Comparison of ENCODE assay signal across 10 mouse cellular contexts in genomic region chr8:38747134-38747533, GRCm38 (mm10).
A peak's percentile ranks its signal among the peaks of the same experiment; 100 is the strongest.
DNase-seq lines count a peak whose midpoint lies in the region; ATAC-seq and TF ChIP-seq lines count a peak whose summit lies in the region.
"Had no signal": no experiment of that assay in that cellular context is flagged by ENCODE, and none has a peak within 500 bp of the region (broad histone marks: within the 10 kb centered on the region; RNA-seq: fewer than 3 reads in every experiment).

No protein-coding gene starts in this region.

- H3K4me3 ChIP-seq in hindbrain, embryonic 11.5 days (ENCODE audit: low read depth, low read length) = no peak overlapping the region
- no peak overlapping the region for H3K4me3 ChIP-seq in hindbrain, embryonic 16.5 days (ENCODE audit: low read length)
- H3K4me3 ChIP-seq in neural tube, embryonic 15.5 days (replicated peaks) = no peak overlapping the region
- no peak overlapping the region for H3K4me3 ChIP-seq in myocyte
- no peak overlapping the region for H3K4me3 ChIP-seq in forebrain, embryonic 16.5 days (replicated peaks; ENCODE audit: low read length)
- H3K4me3 ChIP-seq: embryonic facial prominence, embryonic 15.5 days; left cerebral cortex, adult 2 months had no signal

- H3K9me3 ChIP-seq in hindbrain, embryonic 11.5 days (ENCODE audit: control insufficient read depth, low read length) = no peaks in the 10 kb centered on the region
- H3K9me3 ChIP-seq in hindbrain, embryonic 16.5 days (ENCODE audit: control insufficient read depth, low read length) = no peaks in the 10 kb centered on the region
- 0 out of 2 replicates have a peak, but pooled peaks cover 4% of the 10 kb centered on the region for H3K9me3 ChIP-seq in neural tube, embryonic 15.5 days (replicated peaks)
- H3K9me3 ChIP-seq in forebrain, embryonic 16.5 days (ENCODE audit: control insufficient read depth, low read length) = no peaks in the 10 kb centered on the region
- H3K9me3 ChIP-seq: embryonic facial prominence, embryonic 15.5 days had no signal

- TF ChIP-seq POLR2A in myocyte (IDR thresholded peaks at IDR 0.05; ENCODE audit: insufficient read length, low read depth) = no peak

- H3K27ac ChIP-seq in hindbrain, embryonic 11.5 days (ENCODE audit: low read depth, low read length) = no peak overlapping the region
- no peak overlapping the region for H3K27ac ChIP-seq in hindbrain, embryonic 16.5 days (ENCODE audit: low read depth, low read length)
- no peak overlapping the region for H3K27ac ChIP-seq in neural tube, embryonic 15.5 days (replicated peaks)
- H3K27ac ChIP-seq in forebrain, embryonic 16.5 days (ENCODE audit: low read length) = no peak overlapping the region
- H3K27ac ChIP-seq: embryonic facial prominence, embryonic 15.5 days; left cerebral cortex, adult 2 months had no signal

- no peak overlapping the region for H3K4me2 ChIP-seq in hindbrain, embryonic 11.5 days (replicated peaks; ENCODE audit: low read depth, low read length)
- H3K4me2 ChIP-seq in hindbrain, embryonic 16.5 days (ENCODE audit: low read length) = no peak overlapping the region
- no peak overlapping the region for H3K4me2 ChIP-seq in neural tube, embryonic 15.5 days
- no peak overlapping the region for H3K4me2 ChIP-seq in myocyte (ENCODE audit: low read depth)
- H3K4me2 ChIP-seq in forebrain, embryonic 16.5 days (ENCODE audit: low read length) = no peak overlapping the region
- H3K4me2 ChIP-seq: embryonic facial prominence, embryonic 15.5 days had no signal

- no peak for ATAC-seq in hindbrain, embryonic 11.5 days (ENCODE audit: low FRiP score)
- ATAC-seq in hindbrain, embryonic 16.5 days = no peak
- no peak for ATAC-seq in neural tube, embryonic 15.5 days (ENCODE audit: low FRiP score)
- no peak for ATAC-seq in forebrain, embryonic 16.5 days

- DNase-seq in hindbrain, embryonic 11.5 days (ENCODE audit: low spot score) = peak; percentile 46
- DNase-seq in neural tube, embryonic 10.5 days (ENCODE audit: extremely low spot score, low spot score) = peak; percentile 13
- DNase-seq in c-Kit-positive CD71-positive TER-119-negative erythroid progenitor cells, embryonic 14.5 days (ENCODE audit: low read depth) = peak; percentile 4
- no peak for DNase-seq in right cerebral cortex, postnatal 4 days

- H3K27me3 ChIP-seq in hindbrain, embryonic 11.5 days (ENCODE audit: control insufficient read depth, insufficient read depth, low read length) = no peaks in the 10 kb centered on the region
- H3K27me3 ChIP-seq in hindbrain, embryonic 16.5 days (replicated peaks; ENCODE audit: control insufficient read depth, insufficient read depth, low read length) = no peaks in the 10 kb centered on the region
- H3K27me3 ChIP-seq in neural tube, embryonic 15.5 days (replicated peaks) = no peaks in the 10 kb centered on the region
- H3K27me3 ChIP-seq in myocyte (ENCODE audit: control insufficient read depth, insufficient read depth, insufficient read length) = no peaks in the 10 kb centered on the region
- H3K27me3 ChIP-seq in forebrain, embryonic 16.5 days (replicated peaks; ENCODE audit: control insufficient read depth, insufficient read depth, low read length) = no peaks in the 10 kb centered on the region
- H3K27me3 ChIP-seq: embryonic facial prominence, embryonic 15.5 days had no signal

- H3K4me1 ChIP-seq in hindbrain, embryonic 11.5 days (replicated peaks; ENCODE audit: control insufficient read depth, insufficient read depth, low read length) = no peaks in the 10 kb centered on the region
- no peaks in the 10 kb centered on the region for H3K4me1 ChIP-seq in hindbrain, embryonic 16.5 days (ENCODE audit: control insufficient read depth, insufficient read depth, low read depth, low read length)
- H3K4me1 ChIP-seq in neural tube, embryonic 15.5 days = no peaks in the 10 kb centered on the region
- H3K4me1 ChIP-seq in forebrain, embryonic 16.5 days (replicated peaks; ENCODE audit: control insufficient read depth, insufficient read depth, low read length) = no peaks in the 10 kb centered on the region
- H3K4me1 ChIP-seq: embryonic facial prominence, embryonic 15.5 days had no signal

- no peak overlapping the region for H3K9ac ChIP-seq in hindbrain, embryonic 11.5 days (ENCODE audit: low read depth, low read length)
- no peak overlapping the region for H3K9ac ChIP-seq in hindbrain, embryonic 16.5 days (ENCODE audit: low read depth, low read length)
- no peak overlapping the region for H3K9ac ChIP-seq in neural tube, embryonic 15.5 days (replicated peaks)
- no peak overlapping the region for H3K9ac ChIP-seq in forebrain, embryonic 16.5 days (replicated peaks; ENCODE audit: low read depth, low read length)
- H3K9ac ChIP-seq: embryonic facial prominence, embryonic 15.5 days had no signal

- no peaks in the 10 kb centered on the region for H3K79me2 ChIP-seq in myocyte (ENCODE audit: control insufficient read depth, insufficient read depth)

- H3K36me3 ChIP-seq in hindbrain, embryonic 11.5 days (ENCODE audit: control insufficient read depth, insufficient read depth, low read length) = no peaks in the 10 kb centered on the region
- H3K36me3 ChIP-seq in hindbrain, embryonic 16.5 days (ENCODE audit: control insufficient read depth, insufficient read depth, low read length) = no peaks in the 10 kb centered on the region
- no peaks in the 10 kb centered on the region for H3K36me3 ChIP-seq in neural tube, embryonic 15.5 days
- H3K36me3 ChIP-seq in myocyte (ENCODE audit: control insufficient read depth, insufficient read depth) = no peaks in the 10 kb centered on the region
- H3K36me3 ChIP-seq in forebrain, embryonic 16.5 days (ENCODE audit: control insufficient read depth, insufficient read depth) = no peaks in the 10 kb centered on the region
- H3K36me3 ChIP-seq: embryonic facial prominence, embryonic 15.5 days had no signal

- H3ac ChIP-seq in myocyte (ENCODE audit: control insufficient read depth, insufficient read length) = no peak overlapping the region

TF ChIP-seq in myocyte, 11 proteins besides CTCF, POLR2A, EP300 and RAD21:
- TF ChIP-seq TCF12 (IDR thresholded peaks at IDR 0.05; ENCODE audit: insufficient read depth, poor library complexity, severe bottlenecking) = no peak
- no peak for TF ChIP-seq POLR2AphosphoS2 (IDR thresholded peaks at IDR 0.05; ENCODE audit: insufficient read length, low read depth)
- TF ChIP-seq E2F4 (IDR thresholded peaks at IDR 0.05; ENCODE audit: insufficient read depth) = no peak
- TF ChIP-seq REST (IDR thresholded peaks at IDR 0.05; ENCODE audit: insufficient read depth, insufficient read length) = peak; percentile 60
- no peak for TF ChIP-seq MYOD1 (IDR thresholded peaks at IDR 0.05; ENCODE audit: control insufficient read depth in 1 of 3, insufficient read length in 2 of 3, low read depth in 2 of 3)
